Mouse (Mus musculus) spleen, adult 2 months (tissue): Measurements from ENCODE around the gene Tada2a. TPM values are rescaled to one million over a fixed set of nuclear protein-coding genes. Genes with fewer than 3 reads are reported as not detected.

Experiments used
- DNase-seq, 2 experiments: peaks; one replicate each; pipeline versions ENCODE4 v3.0.0 to v3.0.0-alpha.2; 2012 to 2021; ENCODE audit warnings: low spot score in 2 of 2, low read depth in 1 of 2
- H3K27ac ChIP-seq: fragments of 200-500 bp; 2 replicates; pipeline ENCODE4 v1.5.1; 2012; ENCODE audit warnings: low read length, inconsistent platforms; ENCODE audit not compliant: insufficient read depth
- H3K27me3 ChIP-seq: fragments of 200-500 bp; 2 replicates; pipeline ENCODE4 v1.6.1; 2012; ENCODE audit warnings: mild to moderate bottlenecking, moderate library complexity, low read length, inconsistent platforms; ENCODE audit not compliant: control insufficient read depth, insufficient read depth
- H3K36me3 ChIP-seq: fragments of 200-500 bp; 2 replicates; pipeline ENCODE4 v1.6.1; 2012; ENCODE audit warnings: mild to moderate bottlenecking, low read length, inconsistent platforms; ENCODE audit not compliant: control insufficient read depth, insufficient read depth
- H3K4me1 ChIP-seq: fragments of 200-500 bp; 2 replicates; pipeline ENCODE4 v1.6.1; 2011; ENCODE audit warnings: inconsistent platforms; ENCODE audit not compliant: control insufficient read depth, insufficient read depth, insufficient read length
- H3K4me3 ChIP-seq: fragments of 200-500 bp; 2 replicates; pipeline ENCODE4 v1.5.1; 2011; ENCODE audit warnings: mild to moderate bottlenecking, inconsistent platforms; ENCODE audit not compliant: insufficient read depth, insufficient read length; ENCODE audit errors: extremely low read depth
- CTCF ChIP-seq: fragments of 200-500 bp; IDR thresholded peaks from 2 replicates; pipeline ENCODE4 v1.5.1; 2011; ENCODE audit warnings: mild to moderate bottlenecking, inconsistent platforms; ENCODE audit not compliant: insufficient read depth, insufficient read length, insufficient replicate concordance; ENCODE audit errors: extremely low read depth
- POLR2A ChIP-seq: fragments of 200-500 bp; IDR thresholded peaks from 2 replicates; pipeline ENCODE4 v1.6.1; 2011; ENCODE audit warnings: low read depth, low read length, inconsistent platforms
- WGBS: fragments of 180-500 bp; shearing (Covaris S2); methylation state at CpG from one replicate; pipeline ENCODE4 v1.1.7; 2018; 5-methylcytosine and 5-hydroxymethylcytosine counted together
- polyA plus RNA-seq: library from polyadenylated mRNA; depleted of rRNA; stranded (reverse); fragments of >200 nt; gene quantifications from 2 replicates; pipeline ENCODE4 v1.2.3, GENCODE M21; 2012; rRNA removed

The Tada2a gene
- polyA plus RNA-seq, result 2.5 and 2.8 TPM in 2 replicates

- TF ChIP-seq POLR2A (0 out of 2 replicates have a peak, but pooled peaks have one; percentile 32), CTCF (no peak)
- no peak within 1 kb of the TSS for H3K27ac ChIP-seq
- under 1% methylated on average over 82 of the region's 83 CpGs for WGBS
- peak within 1 kb of the TSS; percentile 75 for H3K4me3 ChIP-seq
- peaks cover 2% of the 10 kb centered on the region; the same call in 1 of the 2 replicates for H3K36me3 ChIP-seq
- peaks cover 3% of the 10 kb centered on the region; the same call in 1 of the 2 replicates for H3K27me3 ChIP-seq
- DNase-seq, result peak; percentile 35 to 52
- no peaks in the 10 kb centered on the region for H3K4me1 ChIP-seq
These were observed at the start of gene Tada2a, which contains the start of gene Acaca for GRCm38 (mm10) chr11:84128943-84129798. Tada2a (minus strand) TSS chr11:84129600. Acaca (plus strand) TSS chr11:84129672.

- WGBS, result 66% methylated on average over 4 of the region's 4 CpGs
- Histone ChIP-seq H3K4me3 (no peak overlapping the region), H3K36me3 (no peaks in the 10 kb centered on the region), H3K27ac (no peak overlapping the region), H3K4me1 (no peaks in the 10 kb centered on the region), H3K27me3 (no peaks in the 10 kb centered on the region)
- no peak for TF ChIP-seq CTCF
- TF ChIP-seq POLR2A, result no peak
- no peak for DNase-seq
These were observed 49.2 kb upstream of the Tada2a start for GRCm38 (mm10) chr11:84178571-84178970.

DNA sequence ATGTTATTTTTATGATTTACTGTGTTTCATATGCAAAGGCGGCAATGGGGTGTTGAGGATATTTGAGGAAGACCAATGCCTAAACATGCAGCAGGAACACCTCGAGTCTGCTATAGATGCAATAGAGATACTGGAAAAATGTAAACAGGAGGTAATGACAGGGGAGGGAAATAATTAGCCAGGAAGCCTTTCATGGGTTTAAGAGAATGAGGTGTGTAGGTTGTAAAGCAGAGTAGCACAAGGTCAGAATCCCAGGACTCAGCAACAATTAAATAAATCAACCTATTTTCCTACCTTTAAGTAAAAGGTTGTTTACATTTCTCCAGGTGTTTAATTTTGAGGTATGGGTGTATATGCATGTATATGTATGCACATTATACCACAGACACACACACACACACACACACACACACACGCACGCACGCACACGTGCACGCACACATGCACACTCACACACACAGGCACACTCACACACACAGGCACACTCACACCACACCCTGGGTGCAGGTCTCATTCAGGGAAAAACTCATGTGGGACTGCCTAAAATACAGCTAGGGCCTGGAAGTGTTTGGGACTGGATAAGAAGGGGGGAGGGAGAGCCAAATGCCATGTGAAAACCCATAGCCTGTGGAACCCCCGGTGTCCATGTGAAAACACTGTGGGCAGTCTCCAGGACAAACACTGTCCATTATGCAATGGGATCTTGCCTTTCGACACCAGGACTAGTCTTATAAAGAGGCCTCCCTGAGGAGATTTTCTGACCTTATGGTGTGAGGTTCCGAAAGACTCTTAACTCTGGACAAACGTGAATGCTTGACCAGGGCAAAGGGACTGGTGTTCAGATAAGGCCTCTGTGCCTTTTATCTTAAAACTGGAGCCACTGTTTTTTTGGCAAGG is 43.4 kb upstream of the Tada2a start:
- Histone ChIP-seq H3K36me3 (no peaks in the 10 kb centered on the region), H3K27ac (no peak overlapping the region), H3K4me3 (no peak overlapping the region), H3K4me1 (no peaks in the 10 kb centered on the region), H3K27me3 (no peaks in the 10 kb centered on the region)
- TF ChIP-seq POLR2A (no peak), CTCF (no peak)
- DNase-seq, result no peak
- WGBS, result 85% methylated on average over 11 of the region's 11 CpGs

DNA sequence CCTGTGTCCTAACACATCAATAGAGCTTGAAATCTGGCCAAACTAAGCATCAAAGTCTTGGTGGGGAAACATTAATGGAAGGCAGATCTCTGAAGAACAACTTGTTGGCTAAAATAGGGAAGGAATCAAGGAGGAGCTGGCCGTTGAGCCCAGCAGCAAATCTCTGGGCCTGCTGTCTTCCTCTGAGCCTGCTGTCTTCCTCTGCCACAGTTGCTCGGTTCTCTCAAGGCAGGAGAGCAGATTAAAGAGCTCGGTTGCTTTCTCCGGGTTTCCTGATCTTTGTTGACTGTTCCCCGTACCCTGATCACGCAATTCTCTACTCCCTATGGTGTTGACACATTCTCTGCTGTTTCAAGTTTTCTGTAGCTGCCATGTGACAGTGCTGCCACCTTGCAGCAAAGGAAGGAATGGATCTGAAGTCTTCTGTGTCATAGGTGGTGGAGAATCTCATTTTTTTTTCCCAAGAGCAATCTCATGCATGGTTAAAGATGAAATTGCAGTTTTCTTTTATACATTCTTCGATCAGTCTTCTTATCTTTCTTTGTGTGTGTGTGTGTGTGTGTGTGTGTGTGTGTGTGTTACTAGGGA is 39.4 kb upstream of the Tada2a start:
- Histone ChIP-seq H3K4me3 (no peak overlapping the region), H3K36me3 (no peaks in the 10 kb centered on the region), H3K27ac (no peak overlapping the region), H3K4me1 (no peaks in the 10 kb centered on the region), H3K27me3 (no peaks in the 10 kb centered on the region)
- TF ChIP-seq CTCF (no peak), POLR2A (no peak)
- WGBS, result 19% methylated on average over 7 of the region's 7 CpGs
- DNase-seq, result no peak

GRCm38 (mm10) chr11:84167046-84167526 is 37.7 kb upstream of the Tada2a start, which contains the start of gene Gm11437:
Gm11437 (minus strand) TSS chr11:84167476.
- TF ChIP-seq CTCF (no peak), POLR2A (no peak)
- H3K36me3 ChIP-seq, result no peaks in the 10 kb centered on the region
- no peaks in the 10 kb centered on the region for H3K4me1 ChIP-seq
- H3K27me3 ChIP-seq, result no peaks in the 10 kb centered on the region
- no peak within 1 kb of the TSS; the same call in 1 of the 2 replicates for H3K4me3 ChIP-seq
- no peak within 1 kb of the TSS for H3K27ac ChIP-seq
- WGBS, result 85% methylated on average over 5 of the region's 5 CpGs
- DNase-seq, result no peak

GRCm38 (mm10) chr11:84164561-84164960 is 35.2 kb upstream of the Tada2a start:
- no peak overlapping the region for H3K4me3 ChIP-seq

More at GRCm38 (mm10) chr11:84164561-84164960, 35.2 kb upstream of the Tada2a start:
- no peaks in the 10 kb centered on the region for H3K36me3 ChIP-seq
- TF ChIP-seq POLR2A (no peak), CTCF (no peak)
- no peaks in the 10 kb centered on the region for H3K27me3 ChIP-seq
- no peak for DNase-seq
- H3K4me1 ChIP-seq, result no peaks in the 10 kb centered on the region
- 88% methylated on average over 4 of the region's 4 CpGs for WGBS
- H3K27ac ChIP-seq, result no peak overlapping the region
